Mouse (Mus musculus) olfactory bulb, adult 2 months (tissue): ENCODE measurements around the gene Tnfsf18. TPM values are rescaled to one million over a fixed set of nuclear protein-coding genes. Genes with fewer than 3 reads are reported as not detected.

ENCODE experiments used
- H3K27ac ChIP-seq: fragments of 200-500 bp; 2 replicates; pipeline ENCODE4 v1.5.1; 2012; ENCODE audit warnings: low read depth, low read length; ENCODE audit not compliant: insufficient read depth
- H3K4me1 ChIP-seq: fragments of 200-500 bp; 2 replicates; pipeline ENCODE4 v1.6.1; 2012; ENCODE audit warnings: low read length; ENCODE audit not compliant: control insufficient read depth, insufficient read depth
- H3K4me3 ChIP-seq: fragments of 200-500 bp; 2 replicates; pipeline ENCODE4 v1.5.1; 2012; ENCODE audit warnings: mild to moderate bottlenecking, low read depth, low read length, moderate library complexity; ENCODE audit not compliant: insufficient read depth
- CTCF ChIP-seq: fragments of 200-500 bp; IDR thresholded peaks from 2 replicates; pipeline ENCODE4 v1.5.1; 2012; ENCODE audit warnings: low read depth, mild to moderate bottlenecking, low read length, moderate library complexity; ENCODE audit not compliant: insufficient read depth
- POLR2A ChIP-seq: fragments of 200-500 bp; IDR thresholded peaks from 2 replicates; pipeline ENCODE4 v1.6.1; 2012; ENCODE audit warnings: mild to moderate bottlenecking, low read depth, low read length, moderate library complexity; ENCODE audit not compliant: insufficient read depth
- WGBS: fragments of 180-500 bp; shearing (Covaris S2); methylation state at CpG from one replicate; pipeline ENCODE4 v1.1.7; 2018; 5-methylcytosine and 5-hydroxymethylcytosine counted together
- polyA plus RNA-seq: library from polyadenylated mRNA; stranded (reverse); fragments of >200 nt; gene quantifications from 2 replicates; pipeline ENCODE4 v1.2.4, GENCODE M21; 2012; ENCODE audit warnings: low replicate concordance; ENCODE audit not compliant: missing spikeins, insufficient read depth, insufficient read length

Tnfsf18 gene
- polyA plus RNA-seq, 1 experiment = not detected

DNA sequence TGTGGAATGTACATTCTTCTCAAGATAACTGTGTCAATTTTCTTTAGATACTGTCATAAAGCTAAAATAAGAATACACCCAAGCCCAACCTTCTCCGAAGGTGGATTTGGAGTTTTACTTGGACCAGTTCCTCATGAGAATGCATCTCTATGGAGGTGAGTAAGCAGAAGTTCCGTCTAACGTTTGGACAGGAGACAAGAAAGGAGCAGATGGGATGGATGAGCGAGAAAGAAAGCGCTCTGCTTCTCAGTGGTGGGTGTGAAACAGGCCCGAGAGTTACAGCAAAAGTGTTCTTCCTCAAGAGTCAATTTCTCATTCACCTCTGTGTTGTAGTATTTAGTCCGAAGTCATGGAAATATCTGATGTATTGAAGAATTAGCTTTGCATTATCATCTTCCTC is 2.7 kb upstream of the Tnfsf18 start:
- WGBS = 93% methylated on average over 7 of the region's 7 CpGs
- no peaks in the 10 kb centered on the region for H3K4me1 ChIP-seq

DNA sequence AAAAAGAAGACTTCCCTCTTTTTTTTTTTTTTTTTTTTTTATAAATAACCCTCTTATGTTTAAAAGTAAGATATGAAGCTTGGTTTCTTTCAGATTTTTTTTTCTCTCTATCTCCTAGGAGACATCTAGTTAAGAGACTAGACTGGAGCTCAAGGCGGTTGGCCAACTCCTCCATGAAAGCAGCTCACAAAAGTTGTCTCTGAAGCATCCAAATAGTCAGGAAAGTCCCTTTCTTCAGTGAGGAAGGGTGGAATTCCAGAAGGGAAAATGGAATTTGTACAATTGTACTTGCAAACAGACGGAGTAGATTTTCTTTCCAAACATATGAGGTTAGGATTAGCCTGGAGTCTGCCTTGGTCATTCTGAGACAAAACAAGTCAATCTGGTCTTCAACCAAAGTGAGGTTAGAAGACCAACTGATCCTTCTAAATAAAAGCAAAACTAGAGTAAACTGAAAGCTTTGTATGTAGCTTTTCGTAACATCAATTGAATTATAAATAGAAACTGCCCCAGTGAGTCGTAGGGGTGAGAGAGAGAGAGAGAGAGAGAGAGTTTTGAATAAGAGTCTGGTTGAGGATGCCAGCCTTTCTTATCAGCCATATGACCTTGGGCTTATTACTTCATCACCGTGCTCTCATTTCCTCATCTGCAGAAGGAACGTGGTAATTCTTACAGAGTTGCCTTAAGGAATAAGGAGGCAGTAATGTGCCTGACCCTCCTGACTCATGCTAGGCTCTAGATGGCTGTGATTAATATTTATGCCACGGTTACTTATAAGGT is 2.6 kb downstream of the Tnfsf18 start:
- no peaks in the 10 kb centered on the region for H3K4me1 ChIP-seq
- WGBS = 58% methylated on average over 7 of the region's 7 CpGs
- no peak for TF ChIP-seq POLR2A
- no peak for TF ChIP-seq CTCF

More for the DNA sequence above, 2.7 kb upstream of the Tnfsf18 start:
- Histone ChIP-seq H3K4me3 (no peak overlapping the region), H3K27ac (no peak overlapping the region)
- no peak for TF ChIP-seq POLR2A

DNA sequence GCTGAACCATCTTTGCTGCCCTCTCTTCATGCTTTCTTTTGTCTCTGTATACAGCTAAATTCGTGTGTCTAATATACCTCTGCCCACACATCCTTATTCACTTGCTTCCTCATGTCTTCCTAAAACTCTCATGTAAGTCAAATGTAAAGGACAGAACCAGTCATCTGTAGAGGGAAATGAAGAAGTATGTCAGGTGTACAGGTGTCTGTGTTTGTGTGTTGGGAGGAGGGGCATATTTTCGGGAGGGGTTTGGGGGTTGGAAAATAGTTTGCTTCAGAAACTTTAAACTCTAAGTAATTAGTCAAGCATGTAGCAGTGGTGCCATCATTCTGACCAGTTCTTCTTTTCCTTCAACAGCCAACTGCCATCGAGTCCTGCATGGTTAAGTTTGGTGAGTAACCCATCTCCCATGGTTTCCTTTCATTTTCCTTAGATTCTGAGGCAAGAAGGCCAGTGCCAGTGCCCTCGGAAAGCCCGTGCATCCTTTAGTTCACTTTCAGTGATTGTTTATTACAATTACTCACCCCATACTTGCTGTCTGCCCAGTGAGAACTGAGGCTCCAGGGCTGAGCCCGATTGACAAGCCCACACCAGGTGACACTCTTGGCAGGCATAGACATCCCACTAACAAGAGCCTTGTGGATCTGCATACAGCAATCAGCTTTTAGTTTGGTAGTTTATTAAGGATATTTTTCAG is 5.8 kb downstream of the Tnfsf18 start:
- no peak for TF ChIP-seq POLR2A
- Histone ChIP-seq H3K4me1 (no peaks in the 10 kb centered on the region), H3K4me3 (no peak overlapping the region), H3K27ac (no peak overlapping the region)
- 79% methylated on average over 6 of the region's 6 CpGs for WGBS

More for the DNA sequence above, 2.6 kb downstream of the Tnfsf18 start:
- Histone ChIP-seq H3K4me3 (no peak overlapping the region), H3K27ac (no peak overlapping the region)

DNA sequence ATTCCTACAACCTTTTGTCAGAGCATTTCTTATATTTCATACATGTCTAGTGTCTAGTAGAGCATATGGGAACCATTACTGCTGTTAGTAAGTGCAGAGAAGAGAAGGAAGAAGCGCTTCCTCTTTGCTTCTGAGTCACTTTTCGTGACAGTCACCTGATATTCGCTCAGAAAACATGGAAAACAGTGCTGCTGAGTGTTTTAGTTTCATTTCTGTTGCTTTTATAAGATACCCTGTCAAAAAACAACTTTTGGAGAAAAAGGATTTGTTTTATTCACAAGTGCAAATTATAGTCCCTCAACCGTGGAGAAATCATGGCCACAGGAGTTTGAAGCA is 6.3 kb downstream of the Tnfsf18 start:
- H3K4me3 ChIP-seq = no peak overlapping the region
- H3K27ac ChIP-seq = no peak overlapping the region
- 85% methylated on average over 4 of the region's 4 CpGs for WGBS
- no peak for TF ChIP-seq POLR2A
- TF ChIP-seq CTCF = no peak
- H3K4me1 ChIP-seq = no peaks in the 10 kb centered on the region

DNA sequence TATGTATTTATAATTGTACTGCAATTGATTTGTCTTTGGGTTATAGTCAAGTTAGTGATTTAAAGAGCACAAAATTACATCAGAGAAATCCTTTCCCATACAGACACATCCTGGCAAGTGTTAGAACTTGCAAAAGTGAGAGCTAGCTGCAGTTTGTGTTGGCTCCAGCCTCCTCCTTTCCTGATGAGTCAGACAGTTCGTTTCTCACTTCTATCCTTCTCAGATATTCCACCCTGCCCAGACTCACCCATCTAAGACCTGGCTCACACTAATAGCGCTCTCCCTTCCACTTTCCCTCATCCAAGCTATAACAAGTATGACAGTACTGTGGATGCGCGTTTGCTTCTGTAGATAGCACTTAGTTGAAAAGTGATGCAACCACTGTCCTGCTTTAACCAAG is 11.9 kb downstream of the Tnfsf18 start:
- no peak overlapping the region for H3K4me3 ChIP-seq
- WGBS = 85% methylated on average over 4 of the region's 4 CpGs
- no peaks in the 10 kb centered on the region for H3K4me1 ChIP-seq
- TF ChIP-seq POLR2A (no peak), CTCF (no peak)
- H3K27ac ChIP-seq = no peak overlapping the region

DNA sequence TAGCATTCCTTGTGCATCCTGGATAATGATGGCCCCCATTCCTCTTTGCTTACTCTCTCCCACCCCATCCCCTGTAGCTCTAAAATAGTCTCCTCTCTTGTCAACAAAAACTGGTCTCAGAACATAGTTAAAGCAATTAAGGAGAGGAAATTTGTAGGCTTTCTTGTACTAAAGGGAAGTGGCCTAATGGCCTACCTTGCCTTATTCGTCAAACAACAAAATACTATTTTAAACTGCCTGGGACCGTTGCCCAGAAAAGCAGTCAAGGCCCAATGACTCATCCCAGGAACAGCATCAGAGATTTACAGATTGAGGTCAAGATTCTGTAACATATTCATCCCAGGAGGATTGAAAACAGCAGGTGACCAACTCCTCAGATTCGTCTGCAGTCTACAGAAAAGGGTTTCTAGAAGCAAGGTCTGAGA is 13.2 kb downstream of the Tnfsf18 start:
- no peaks in the 10 kb centered on the region for H3K4me1 ChIP-seq
- H3K27ac ChIP-seq = no peak overlapping the region
- 37% methylated on average over 3 of the region's 3 CpGs for WGBS
- no peak overlapping the region for H3K4me3 ChIP-seq
- TF ChIP-seq CTCF (no peak), POLR2A (no peak)

DNA sequence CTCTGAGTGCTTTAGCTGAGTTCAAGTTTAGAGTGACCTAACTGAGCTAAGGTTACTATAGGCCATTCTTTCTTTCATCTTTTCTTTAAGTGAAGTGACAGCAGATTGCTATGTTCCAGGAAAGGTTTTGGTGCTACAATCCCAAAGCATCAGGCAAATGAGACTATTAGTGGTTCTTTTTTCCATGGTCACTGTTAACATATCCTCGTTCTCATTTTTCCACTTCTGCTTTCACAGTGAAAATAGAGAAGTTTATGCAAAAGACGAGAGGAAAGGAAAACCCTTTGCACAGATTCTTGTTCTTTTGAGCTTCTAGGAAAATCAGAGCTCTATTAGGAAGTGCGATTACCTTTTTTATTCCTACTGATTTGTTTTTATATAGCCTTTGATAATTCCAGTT is 22.9 kb downstream of the Tnfsf18 start:
- 67% methylated on average over 3 of the region's 3 CpGs for WGBS
- Histone ChIP-seq H3K27ac (no peak overlapping the region), H3K4me1 (no peaks in the 10 kb centered on the region), H3K4me3 (no peak overlapping the region)
- TF ChIP-seq CTCF (no peak), POLR2A (no peak)

DNA sequence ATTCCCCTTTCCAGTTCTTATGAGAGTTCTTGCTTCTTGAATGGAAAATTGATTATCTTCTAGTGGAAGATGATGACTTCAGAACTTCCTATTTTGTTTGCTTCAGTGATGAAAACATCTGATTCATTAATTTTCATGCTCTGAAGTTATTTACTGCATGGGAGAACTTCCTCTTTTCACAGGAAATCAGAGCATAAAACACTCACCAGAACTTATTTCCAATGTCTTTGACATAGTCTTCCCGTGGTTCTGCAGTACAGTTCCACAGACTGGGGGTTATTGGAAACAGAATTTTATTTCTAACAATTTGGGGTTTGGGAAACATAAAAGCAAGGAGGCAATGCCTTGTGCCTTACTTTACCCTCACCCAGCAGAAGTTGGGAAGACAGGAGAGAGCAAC is 25.8 kb downstream of the Tnfsf18 start:
- TF ChIP-seq POLR2A (no peak), CTCF (no peak)
- no peak overlapping the region for H3K4me3 ChIP-seq
- WGBS = 81% methylated on average over 1 of the region's 1 CpGs
- H3K27ac ChIP-seq = no peak overlapping the region
- H3K4me1 ChIP-seq = no peaks in the 10 kb centered on the region

DNA sequence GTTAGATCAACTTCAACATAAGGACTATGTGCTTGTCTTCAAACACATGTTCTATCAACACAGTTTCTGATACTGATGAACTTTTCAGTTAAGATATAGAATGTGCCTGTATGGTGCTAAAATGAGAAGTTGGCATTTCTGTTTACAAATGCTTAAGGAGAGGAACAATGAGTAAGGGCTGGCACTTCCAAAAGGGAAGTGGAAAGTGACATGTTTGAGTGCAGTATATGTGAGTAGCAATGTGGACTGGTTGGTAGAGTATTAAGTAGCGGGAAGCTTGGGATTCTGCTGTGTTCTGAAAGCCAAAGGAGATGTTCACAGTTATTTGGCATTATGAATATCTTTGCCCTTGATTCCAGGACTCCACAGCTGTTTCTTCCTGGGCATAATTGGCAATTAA is 33.7 kb downstream of the Tnfsf18 start:
- WGBS = 88% methylated on average over 1 of the region's 1 CpGs
- Histone ChIP-seq H3K4me1 (no peaks in the 10 kb centered on the region), H3K27ac (no peak overlapping the region), H3K4me3 (no peak overlapping the region)
- TF ChIP-seq CTCF (no peak), POLR2A (no peak)
